Mouse (Mus musculus) stomach, postnatal 0 days (tissue): ENCODE measurements around the gene Accs. TPM values are rescaled to one million over a fixed set of nuclear protein-coding genes. Genes with fewer than 3 reads are reported as not detected.

Source experiments
- ATAC-seq: fragments of 200-750 bp; cut with Nextera tagmentation; 2 replicates; pipeline ENCODE4 v1.8.0; 2017; ENCODE audit not compliant: low FRiP score, low TSS enrichment
- DNase-seq: peaks from one replicate; pipeline ENCODE4 v3.0.0-alpha.2; 2016; ENCODE audit warnings: low spot score
- H3K27ac ChIP-seq: fragments of 300-500 bp; sonication (generic); replicated peaks from 2 replicates; pipeline ENCODE4 v1.5.1; 2014; ENCODE audit warnings: mild to moderate bottlenecking, control low read depth
- H3K27me3 ChIP-seq: fragments of 300-500 bp; sonication (generic); 2 replicates; pipeline ENCODE4 v1.6.1; 2014; ENCODE audit warnings: low read length; ENCODE audit not compliant: control insufficient read depth, insufficient read depth
- H3K36me3 ChIP-seq: fragments of 300-500 bp; sonication (generic); 2 replicates; pipeline ENCODE4 v1.6.1; 2014; ENCODE audit warnings: low read length, mixed read lengths; ENCODE audit not compliant: control insufficient read depth, insufficient read depth
- H3K4me1 ChIP-seq: fragments of 300-500 bp; sonication (generic); replicated peaks from 2 replicates; pipeline ENCODE4 v1.6.1; 2014; ENCODE audit warnings: antibody characterized with exemption; ENCODE audit not compliant: control insufficient read depth, insufficient read depth
- H3K4me2 ChIP-seq: fragments of 300-500 bp; sonication (generic); replicated peaks from 2 replicates; pipeline ENCODE4 v1.6.1; 2014; ENCODE audit warnings: low read depth, mild to moderate bottlenecking, control low read depth, moderate library complexity
- H3K4me3 ChIP-seq: fragments of 300-500 bp; sonication (generic); 2 replicates; pipeline ENCODE4 v1.5.1; 2014; ENCODE audit warnings: low read depth, low read length, control low read depth
- H3K9ac ChIP-seq: fragments of 300-500 bp; sonication (generic); 2 replicates; pipeline ENCODE4 v1.6.1; 2014; ENCODE audit warnings: mild to moderate bottlenecking, low read length, control low read depth, mixed read lengths
- H3K9me3 ChIP-seq: fragments of 300-500 bp; sonication (generic); 2 replicates; pipeline ENCODE4 v1.6.1; 2016; ENCODE audit warnings: low read length; ENCODE audit not compliant: control insufficient read depth
- CTCF ChIP-seq: IDR thresholded peaks from 2 replicates; pipeline ENCODE4 v1.5.1; 2016; ENCODE audit warnings: antibody characterized with exemption, low read depth, mild to moderate bottlenecking, moderate library complexity
- EP300 ChIP-seq: optimal IDR thresholded peaks from 2 replicates; pipeline ENCODE3; 2016; ENCODE audit warnings: antibody characterized with exemption
- WGBS: fragments of 180-500 bp; shearing (Covaris S2); extraction: QIAGEN DNeasy Blood & Tissue Kit; methylation state at CpG from one replicate; pipeline ENCODE4 v1.1.7; 2014; 5-methylcytosine and 5-hydroxymethylcytosine counted together
- polyA plus RNA-seq: library from polyadenylated mRNA; unstranded; fragments of >200 nt; fragmentation: Nextera tagmentation; extraction: Ambion mirVana; gene quantifications from 2 replicates; pipeline ENCODE4 v1.2.1, GENCODE M21; 2015

Gene Accs
- polyA plus RNA-seq, 1 experiment from 2014 or later, result 4.7 TPM

- no peak overlapping the region for H3K4me3 ChIP-seq
- DNase-seq (peak; percentile 74), ATAC-seq (0 out of 2 replicates have a peak, but pooled peaks have one; percentile 53)
- no peak overlapping the region for H3K27ac ChIP-seq
- no peak overlapping the region for H3K9ac ChIP-seq
- 52% methylated on average over 4 of the region's 4 CpGs for WGBS
- H3K9me3 ChIP-seq, result no peaks in the 10 kb centered on the region
- peak; percentile 89 for TF ChIP-seq CTCF
- TF ChIP-seq EP300, result no peak
- H3K36me3 ChIP-seq, result no peaks in the 10 kb centered on the region; the same call in 1 of the 2 replicates
- H3K4me2 ChIP-seq, result no peak overlapping the region
- no peaks in the 10 kb centered on the region for H3K4me1 ChIP-seq
- no peaks in the 10 kb centered on the region for H3K27me3 ChIP-seq
Observed at GRCm38 (mm10) chr2:93786175-93786574, 63.6 kb downstream of the Accs start.

- Histone ChIP-seq H3K27ac (no peak overlapping the region), H3K27me3 (no peaks in the 10 kb centered on the region), H3K36me3 (no peaks in the 10 kb centered on the region; the same call in 1 of the 2 replicates), H3K4me2 (no peak overlapping the region), H3K9me3 (no peaks in the 10 kb centered on the region), H3K9ac (no peak overlapping the region), H3K4me3 (no peak overlapping the region), H3K4me1 (no peaks in the 10 kb centered on the region)
- WGBS, result 67% methylated on average over 2 of the region's 2 CpGs
- DNase-seq (no peak), ATAC-seq (no peak)
- no peak for TF ChIP-seq CTCF
- TF ChIP-seq EP300, result no peak
Observed at GRCm38 (mm10) chr2:93785432-93785798, 64.3 kb downstream of the Accs start.

- Histone ChIP-seq H3K9me3 (no peaks in the 10 kb centered on the region), H3K4me3 (no peak overlapping the region), H3K4me2 (no peak overlapping the region), H3K36me3 (no peaks in the 10 kb centered on the region; the same call in 1 of the 2 replicates), H3K27ac (no peak overlapping the region), H3K27me3 (no peaks in the 10 kb centered on the region), H3K4me1 (no peaks in the 10 kb centered on the region), H3K9ac (no peak overlapping the region)
- no peak for DNase-seq
- TF ChIP-seq CTCF (no peak), EP300 (no peak)
- WGBS, result 70% methylated on average over 12 of the region's 12 CpGs
- no peak for ATAC-seq
Observed at GRCm38 (mm10) chr2:93784721-93785431, 64.9 kb downstream of the Accs start.

GRCm38 (mm10) chr2:93783926-93784539 lies 65.7 kb downstream of the Accs start:
- no peak for TF ChIP-seq EP300
- no peak for TF ChIP-seq CTCF
- H3K27ac ChIP-seq, result no peak overlapping the region
- H3K4me2 ChIP-seq, result no peak overlapping the region
- no peak overlapping the region for H3K4me3 ChIP-seq
- H3K4me1 ChIP-seq, result no peaks in the 10 kb centered on the region
- H3K9ac ChIP-seq, result no peak overlapping the region
- DNase-seq (no peak), ATAC-seq (no peak)
- no peaks in the 10 kb centered on the region for H3K27me3 ChIP-seq
- no peaks in the 10 kb centered on the region for H3K36me3 ChIP-seq
- H3K9me3 ChIP-seq, result no peaks in the 10 kb centered on the region
- WGBS, result 70% methylated on average over 9 of the region's 9 CpGs

Other genes starting within 250 kb of the Accs start
- gene Alx4, start 207.6 kb downstream of the Accs start, polyA plus RNA-seq, result 0.05 and 0.06 TPM in 2 replicates
- 51.0 and 51.2 TPM in 2 replicates for gene Ext2, start 27.4 kb downstream of the Accs start, polyA plus RNA-seq
- not detected in 2 replicates for gene Accsl, start 19.2 kb upstream of the Accs start, polyA plus RNA-seq
- gene Gm13889, start 107.3 kb upstream of the Accs start, polyA plus RNA-seq, result 70.7 and 82.0 TPM in 2 replicates
- gene Gm27027, start 146.4 kb upstream of the Accs start, polyA plus RNA-seq, result not detected in 2 replicates
- gene Alkbh3, start 160.9 kb upstream of the Accs start, polyA plus RNA-seq, result 46.2 and 50.4 TPM in 2 replicates